Mouse (Mus musculus) kidney, adult 2 months (tissue): Measurements from ENCODE around the gene Olfr279.

ENCODE experiments used
- CTCF ChIP-seq: fragments of 200-500 bp; conservative IDR thresholded peaks from 2 replicates; pipeline ENCODE4 v1.5.1; 2011; ENCODE audit warnings: low read depth, mild to moderate bottlenecking, control low read depth, low read length, moderate library complexity, mixed read lengths; ENCODE audit not compliant: insufficient read depth, insufficient read length
- POLR2A ChIP-seq: fragments of 200-500 bp; IDR thresholded peaks from one replicate; pipeline ENCODE4 v1.6.1; 2011; ENCODE audit warnings: low read depth, low read length, control low read depth

GRCm38 (mm10) chr15:98541064-98541463 lies 48.9 kb downstream of the Olfr279 start:
- TF ChIP-seq POLR2A (no peak), CTCF (no peak)
